Mouse (Mus musculus): ENCODE measurements around the gene Slc27a3.
A peak's percentile ranks its signal among the peaks of the same experiment; 100 is the strongest.

Slc27a3 gene

DNA sequence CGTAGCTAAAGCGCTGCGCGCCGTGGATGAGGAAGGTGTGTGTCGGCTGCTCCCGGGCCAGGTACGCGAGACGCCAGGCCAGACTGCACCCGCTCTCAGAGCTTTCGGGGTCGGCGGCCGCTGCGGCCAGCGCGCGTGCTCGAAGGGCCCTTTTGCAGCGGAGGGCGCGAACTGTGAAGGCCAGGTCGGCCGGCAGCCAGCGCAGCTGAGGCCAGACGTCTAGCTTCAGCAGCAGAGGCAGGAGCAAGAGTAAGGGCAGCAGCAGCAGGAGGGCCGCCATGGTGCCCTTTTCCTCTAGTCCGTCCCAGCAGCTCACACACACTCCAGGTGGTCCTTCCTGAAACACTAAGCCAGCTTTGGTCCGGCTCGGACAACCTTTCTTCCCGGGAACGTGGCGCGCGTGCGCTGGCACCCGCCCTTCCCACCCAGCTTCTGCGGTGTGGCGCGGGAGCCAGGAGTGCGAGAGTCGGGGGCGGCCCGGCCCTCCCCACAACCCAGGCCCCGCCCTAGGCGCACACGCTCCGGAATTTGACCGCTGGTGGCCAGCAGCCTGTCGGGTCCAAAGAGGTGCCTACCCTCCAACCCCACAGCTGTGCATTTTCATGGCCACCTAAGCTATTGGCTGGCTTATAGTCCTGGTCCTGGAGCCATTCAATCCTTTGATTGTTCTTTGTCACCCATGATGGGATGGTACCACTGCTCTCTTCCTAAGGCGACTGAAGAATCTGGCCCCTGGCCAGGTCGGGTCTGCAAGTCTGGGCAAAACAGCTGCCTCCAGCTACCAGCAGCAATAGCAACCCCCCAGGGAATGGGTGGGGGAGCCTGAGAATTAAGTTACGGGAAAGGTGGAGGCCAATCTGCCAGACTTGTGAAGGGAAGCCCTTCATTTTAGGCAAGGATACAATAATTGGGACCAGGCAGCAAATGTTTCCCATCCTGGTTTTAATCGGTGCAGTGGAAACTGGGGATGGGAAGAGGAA lies at the start of gene Slc27a3:
Slc27a3 (minus strand) TSS at position 428 of the 980 bp plus-strand sequence.
- no peak for DNase-seq (ENCODE audit: low spot score in 2 of 2)

DNA sequence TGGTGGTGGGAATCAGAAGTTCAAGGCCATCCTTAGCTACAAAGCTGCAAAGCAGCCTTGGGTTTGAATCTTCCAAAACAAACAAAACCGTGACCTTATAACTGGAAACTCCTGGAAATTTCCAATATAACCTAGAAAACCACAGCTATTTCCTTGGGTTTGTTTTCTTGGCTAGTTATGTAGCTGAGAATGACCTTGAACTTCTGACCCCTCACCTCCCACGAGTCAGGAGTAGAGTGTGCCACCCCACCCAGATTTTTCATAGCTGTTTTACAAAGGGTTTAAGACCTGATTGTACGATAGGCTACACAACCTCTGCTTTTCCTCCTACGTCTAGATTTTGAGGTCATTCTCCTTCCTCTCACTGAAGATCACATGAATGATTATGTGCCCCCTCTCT lies 47.4 kb upstream of the Slc27a3 start:
- DNase-seq (ENCODE audit: low spot score in 2 of 2): no peak

DNA sequence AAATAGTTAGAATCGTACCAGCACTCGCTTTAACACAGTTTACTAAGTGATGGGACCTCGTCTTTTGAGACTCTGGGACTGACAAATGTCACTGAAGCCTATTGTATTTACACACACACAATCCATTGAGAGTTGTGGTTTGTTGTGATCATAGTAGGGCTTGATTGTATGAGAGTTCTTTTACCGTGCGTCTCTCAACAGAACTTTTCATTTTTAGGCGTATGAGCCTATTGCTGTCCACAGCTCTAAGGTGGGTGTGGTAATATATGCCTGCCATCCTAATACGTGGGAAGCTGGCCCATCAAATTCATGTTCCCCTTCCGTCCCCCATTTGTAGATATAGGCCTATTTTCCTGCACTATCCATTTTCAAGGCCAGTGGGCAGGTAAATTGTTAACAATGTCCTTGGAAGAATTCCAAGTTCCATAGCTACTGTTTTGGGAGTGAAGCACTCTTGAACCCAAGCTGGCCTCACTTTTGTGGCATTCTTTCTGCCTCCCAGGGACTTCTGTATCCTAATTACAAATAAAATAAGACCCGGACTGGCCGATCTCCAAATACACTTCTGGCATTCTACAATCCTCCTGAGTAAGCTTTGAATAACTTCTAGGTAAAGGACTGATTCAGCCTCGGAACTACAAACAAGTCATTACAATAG lies 44.5 kb upstream of the Slc27a3 start:
- DNase-seq (ENCODE audit: low spot score in 2 of 2): no peak

DNA sequence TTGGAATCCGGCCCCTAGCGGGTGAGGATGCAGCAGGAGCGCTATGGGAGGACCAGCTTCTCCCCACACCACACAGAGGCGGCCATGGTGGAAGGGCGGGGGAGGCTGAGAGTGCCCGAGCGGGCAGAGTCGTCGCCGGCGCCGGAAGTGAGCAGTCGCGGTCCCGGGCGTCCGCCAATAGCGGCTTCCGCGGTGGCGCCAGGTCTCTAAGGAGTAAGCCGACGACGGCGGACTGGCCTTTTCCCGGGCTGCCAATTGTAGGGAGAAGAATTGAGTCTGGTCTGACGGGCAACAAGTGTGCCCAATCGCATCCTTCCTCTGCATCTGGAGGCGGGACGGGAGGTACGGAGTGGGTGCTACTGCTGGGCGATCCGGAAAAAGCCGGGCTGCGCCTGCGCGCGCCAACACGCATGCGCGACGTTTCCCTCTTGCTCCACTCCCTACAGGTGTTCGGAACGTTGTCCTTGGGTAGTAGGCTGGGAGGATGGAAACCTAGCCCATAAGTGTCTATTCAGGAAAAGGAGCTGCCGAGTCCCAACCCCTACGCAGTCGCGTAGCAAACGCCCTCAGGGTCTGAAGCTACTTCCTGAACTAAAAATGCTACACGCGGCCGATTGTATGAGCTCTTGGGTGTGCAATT lies 43.8 kb upstream of the Slc27a3 start, which contains the start of gene Ints3:
Ints3 (minus strand) TSS at position 242 of the 640 bp plus-strand sequence.
- peak; percentile 97 to 98 for DNase-seq (ENCODE audit: low spot score in 2 of 2)

DNA sequence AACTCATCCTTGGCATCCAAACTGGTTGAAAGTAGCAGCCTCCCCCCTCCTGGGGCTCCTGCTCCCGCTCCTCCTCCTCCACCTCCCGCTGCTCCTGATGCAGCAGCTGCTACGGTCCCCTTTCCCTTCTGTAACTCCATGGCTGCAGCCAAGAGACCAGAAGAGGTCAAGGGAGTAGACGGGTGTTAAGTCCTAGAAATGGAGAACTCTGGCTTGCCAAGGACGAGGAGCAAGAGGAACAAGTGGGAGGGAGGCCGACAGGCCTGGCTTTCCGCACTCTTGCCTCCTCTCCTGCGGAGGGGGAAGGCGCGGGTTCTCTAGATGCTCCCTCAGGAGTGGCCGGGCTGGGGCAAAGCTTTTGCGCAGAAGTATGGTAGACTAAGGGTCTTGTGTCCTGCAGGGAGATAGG lies 43.1 kb upstream of the Slc27a3 start:
- peak in 1 of 2 experiments; percentile 30 for DNase-seq (ENCODE audit: low spot score in 2 of 2)

DNA sequence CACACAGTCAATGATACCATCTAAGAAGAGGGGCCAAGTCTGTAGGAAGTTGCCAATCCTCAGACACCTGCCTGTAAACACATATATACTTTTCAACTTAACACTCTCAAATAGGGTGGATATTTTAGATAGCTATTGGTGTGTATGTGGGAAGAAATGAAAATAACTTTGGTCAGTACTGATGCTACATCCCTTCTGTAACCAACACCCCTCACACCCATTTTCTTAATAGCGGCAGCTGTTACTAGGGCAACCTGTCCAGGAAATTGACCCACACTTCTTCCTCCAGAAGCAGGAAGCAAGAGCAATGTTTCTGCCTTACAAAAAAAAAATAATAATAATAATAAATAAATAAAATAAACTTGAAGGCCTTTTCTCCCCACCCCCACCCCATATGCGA lies 42.6 kb upstream of the Slc27a3 start:
- no peak for DNase-seq (ENCODE audit: low spot score in 2 of 2)

DNA sequence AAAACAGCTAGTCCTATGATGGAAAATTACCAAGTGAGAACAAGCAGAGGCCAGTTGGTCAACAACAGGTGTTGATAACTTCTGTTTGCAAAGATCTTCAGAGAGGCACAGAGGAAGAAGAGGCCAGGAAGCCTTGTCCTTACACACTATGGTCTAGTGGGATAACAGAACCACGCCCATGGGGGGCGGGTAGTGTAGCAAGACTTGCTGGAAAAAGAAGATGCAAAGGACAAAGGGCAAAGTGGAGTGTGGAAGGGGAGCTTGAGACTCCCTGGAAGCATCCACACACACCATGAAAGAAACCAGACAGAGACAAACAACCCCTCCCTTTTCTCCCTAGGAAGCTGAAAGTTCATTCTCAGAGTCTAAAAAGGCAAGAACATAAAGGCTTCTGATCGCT lies 39.8 kb upstream of the Slc27a3 start:
- no peak for DNase-seq (ENCODE audit: low spot score in 2 of 2)

DNA sequence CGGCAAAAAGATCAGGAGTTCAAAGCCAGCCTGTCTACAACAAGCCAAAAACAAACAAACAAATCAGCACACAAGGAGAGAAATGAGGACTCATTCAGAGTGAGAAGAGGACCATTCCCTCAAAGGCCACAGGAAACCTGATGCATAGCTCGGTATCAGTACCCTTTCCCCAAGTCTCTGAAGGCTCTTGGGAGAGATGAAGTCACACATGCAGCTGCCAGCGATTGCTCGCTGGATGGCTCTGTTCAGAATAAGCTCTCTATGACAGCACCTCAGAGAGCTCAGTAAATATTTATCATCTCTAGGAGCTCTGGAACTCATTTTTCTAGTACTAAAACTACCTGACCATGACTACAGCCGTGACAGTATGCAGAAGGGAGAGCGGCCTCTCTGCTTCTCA lies 38.4 kb upstream of the Slc27a3 start:
- DNase-seq (ENCODE audit: low spot score in 2 of 2): no peak

DNA sequence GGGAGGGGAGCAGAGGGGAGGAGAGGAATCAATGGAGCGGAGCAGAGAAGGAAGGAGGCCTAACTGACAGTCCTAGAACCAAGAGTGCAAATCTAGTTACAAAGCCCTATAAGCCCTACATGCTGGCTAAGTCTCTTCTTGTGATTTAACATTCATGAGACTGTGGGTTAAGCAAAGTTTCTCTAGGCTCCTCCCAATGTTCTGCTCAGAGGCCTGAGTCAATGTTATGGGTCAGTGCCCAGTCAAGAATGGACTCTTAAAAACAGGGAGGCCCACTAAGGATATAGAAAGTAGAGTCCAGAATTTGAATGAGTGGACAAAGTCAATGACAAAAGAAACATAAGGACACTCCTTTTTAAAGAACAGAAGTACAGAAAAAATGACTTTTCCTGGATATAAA lies 37.8 kb upstream of the Slc27a3 start:
- DNase-seq (ENCODE audit: low spot score in 2 of 2): no peak

DNA sequence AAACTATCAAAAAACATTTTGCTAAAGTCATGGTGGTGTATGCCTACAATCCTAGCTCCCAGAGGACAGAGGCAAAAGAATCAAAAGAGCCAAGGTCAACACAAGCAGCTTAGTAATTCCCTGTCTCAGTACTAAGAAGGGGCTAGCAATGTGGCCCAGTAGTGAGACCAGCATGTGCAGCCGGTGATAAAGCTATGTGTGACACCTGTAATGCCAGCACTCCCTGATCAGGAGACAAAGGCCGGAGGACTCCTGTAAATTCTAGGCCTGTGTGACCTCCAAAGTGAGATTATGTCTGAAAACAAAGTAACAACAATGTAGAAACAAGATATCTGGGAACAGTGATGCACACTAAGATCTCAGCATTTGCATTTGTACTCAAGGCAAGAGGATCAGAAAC lies 35.8 kb upstream of the Slc27a3 start:
- no peak for DNase-seq (ENCODE audit: low spot score in 2 of 2)

DNA sequence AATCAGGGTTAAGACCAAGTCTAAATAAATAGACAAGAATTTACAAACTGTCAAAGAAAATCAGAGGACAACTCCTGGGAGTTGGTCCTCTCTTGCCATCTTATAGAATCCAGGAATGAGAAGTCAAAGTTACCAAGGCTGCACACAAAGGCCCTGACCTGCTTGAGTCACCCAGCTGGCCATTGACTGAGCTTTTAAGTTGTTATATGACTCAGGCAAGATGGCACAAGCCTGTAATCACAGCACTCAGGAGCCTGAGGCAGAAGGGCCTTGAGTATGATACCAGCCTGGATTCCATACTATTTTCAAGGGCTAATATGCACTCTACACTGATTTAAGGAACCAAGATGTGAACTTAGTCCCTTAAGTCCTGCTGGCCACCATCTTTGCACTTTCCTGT lies 33.8 kb upstream of the Slc27a3 start:
- no peak for DNase-seq (ENCODE audit: low spot score in 2 of 2)

DNA sequence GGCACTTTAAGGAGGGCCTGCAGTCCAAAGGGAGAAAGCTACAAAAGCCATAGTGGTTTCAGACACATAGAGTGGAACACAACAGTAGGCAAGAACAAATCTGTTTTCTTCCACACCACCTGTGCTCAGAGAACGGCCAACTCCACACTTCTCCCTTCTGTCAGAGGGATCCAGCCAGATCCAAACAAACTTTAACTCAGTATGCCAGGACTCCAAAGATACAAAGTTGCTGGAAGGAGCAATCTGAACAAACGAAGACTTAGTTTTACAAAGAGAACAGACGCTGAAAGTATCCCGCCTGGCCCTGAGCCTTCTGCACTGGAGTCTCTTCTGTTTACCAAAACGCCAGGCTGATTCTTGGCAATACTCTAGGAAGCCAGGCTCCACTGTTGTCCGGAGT lies 31.0 kb upstream of the Slc27a3 start:
- DNase-seq (ENCODE audit: low spot score in 2 of 2): no peak

DNA sequence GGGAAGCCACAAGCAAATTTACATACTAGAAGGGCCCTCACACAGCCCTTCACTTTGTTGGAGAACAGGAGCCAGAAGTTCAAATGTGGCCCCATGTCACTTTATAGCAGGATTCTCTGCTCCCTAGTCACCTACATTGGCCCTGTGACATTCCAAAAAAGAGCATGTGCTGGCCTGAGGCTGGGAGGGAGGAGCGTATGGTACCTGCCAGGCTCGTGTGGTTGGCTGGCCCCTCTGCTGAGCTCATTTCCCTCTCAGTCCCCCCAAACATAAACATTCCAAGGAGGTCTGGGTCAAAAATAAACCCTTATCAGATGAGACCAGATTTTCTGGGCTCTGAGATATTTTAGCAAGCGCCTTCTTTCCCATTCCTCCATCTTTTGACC lies 23.3 kb upstream of the Slc27a3 start:
- no peak for DNase-seq (ENCODE audit: low spot score in 2 of 2)

DNA sequence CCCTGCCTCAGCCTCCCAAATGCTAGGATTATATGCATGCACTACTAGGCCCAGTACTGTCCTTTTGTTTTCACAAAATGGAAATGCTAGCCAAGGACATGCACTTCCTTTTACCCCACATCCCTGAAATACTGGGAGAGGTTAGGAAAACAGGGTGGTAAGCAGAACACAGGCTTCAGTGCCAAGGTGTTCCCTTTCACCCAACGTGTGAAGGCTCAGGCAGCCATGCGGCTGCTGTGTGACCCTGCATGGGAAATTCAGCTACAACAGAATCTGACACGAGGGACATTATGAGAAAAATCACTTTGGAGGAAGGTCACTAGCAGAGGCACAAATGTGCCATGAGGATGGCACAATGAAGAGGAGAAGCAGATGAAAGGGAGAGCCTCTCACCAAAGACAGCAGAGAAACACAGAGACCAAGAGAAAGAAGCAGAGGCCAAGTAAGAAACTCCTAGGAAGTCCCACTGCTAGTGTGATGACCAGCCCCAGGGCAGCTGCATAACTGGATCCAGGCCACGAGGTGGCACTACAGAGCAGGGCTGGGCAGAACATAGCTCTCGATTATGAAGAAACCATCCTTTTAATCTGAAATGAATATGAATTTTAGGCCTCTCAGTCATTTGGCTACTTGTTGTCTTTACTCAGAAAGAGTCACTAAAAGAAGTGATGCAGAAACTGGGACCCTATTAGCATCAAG lies 22.7 kb upstream of the Slc27a3 start:
- peak; percentile 37 to 60 for DNase-seq (ENCODE audit: low spot score in 2 of 2)

DNA sequence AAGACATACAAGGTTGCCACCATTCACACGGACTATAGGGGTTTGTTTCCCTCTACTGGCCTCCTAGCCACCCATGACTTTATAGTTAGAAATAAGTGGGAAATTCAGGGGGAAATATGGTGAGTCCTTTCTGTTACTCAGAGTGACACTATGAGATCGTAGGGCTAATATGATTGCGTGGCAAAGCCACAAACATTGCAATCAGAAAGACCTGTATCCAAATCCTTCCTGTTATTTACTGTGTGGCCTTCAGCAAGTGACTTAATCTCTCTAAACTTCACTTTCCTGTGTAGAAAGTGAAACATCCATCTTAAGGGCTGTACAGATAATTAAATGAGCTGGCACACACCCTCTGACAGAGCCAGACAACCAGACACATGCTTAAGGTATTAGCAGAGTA lies 19.0 kb upstream of the Slc27a3 start:
- DNase-seq (ENCODE audit: low spot score in 2 of 2): no peak

DNA sequence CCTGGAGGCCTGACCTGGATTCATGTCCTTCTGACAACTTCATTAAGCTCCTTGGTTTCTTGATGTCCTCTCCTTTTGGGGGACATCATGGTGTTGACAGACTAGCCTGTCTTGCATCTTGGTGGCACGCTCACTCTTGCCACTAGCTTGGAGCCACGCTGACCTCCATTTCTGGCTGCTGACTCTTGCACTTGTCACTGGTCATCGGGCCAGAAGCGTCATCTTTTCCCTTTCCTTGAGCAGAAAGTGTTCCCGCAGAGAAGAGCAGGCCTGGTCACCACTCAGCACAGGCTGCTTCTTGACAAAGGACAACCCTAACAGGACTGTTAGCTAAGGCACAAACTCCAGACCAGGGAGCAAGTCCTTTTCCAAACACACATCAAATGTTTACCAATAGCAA lies 16.7 kb upstream of the Slc27a3 start:
- no peak for DNase-seq (ENCODE audit: low spot score in 2 of 2)

DNA sequence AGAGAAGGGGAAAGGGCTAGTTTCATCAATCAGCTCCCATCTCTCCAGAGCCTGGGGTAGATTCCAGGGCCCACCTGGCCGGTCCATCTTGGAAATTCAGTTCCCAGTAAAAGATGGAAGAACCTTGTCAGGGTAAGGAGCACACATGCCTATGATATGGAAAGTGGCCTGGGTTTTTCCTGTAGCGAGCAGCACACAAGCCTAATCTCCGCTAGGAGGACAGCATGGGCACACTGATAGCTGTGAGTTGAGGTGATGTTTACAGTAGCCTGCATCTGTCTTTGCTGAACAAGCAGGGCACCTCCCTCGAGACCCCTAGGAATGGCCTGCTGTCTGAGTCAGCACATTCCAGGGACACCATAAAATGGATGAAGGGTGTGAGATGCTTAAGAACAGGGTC lies 14.9 kb upstream of the Slc27a3 start:
- DNase-seq (ENCODE audit: low spot score in 2 of 2): no peak

DNA sequence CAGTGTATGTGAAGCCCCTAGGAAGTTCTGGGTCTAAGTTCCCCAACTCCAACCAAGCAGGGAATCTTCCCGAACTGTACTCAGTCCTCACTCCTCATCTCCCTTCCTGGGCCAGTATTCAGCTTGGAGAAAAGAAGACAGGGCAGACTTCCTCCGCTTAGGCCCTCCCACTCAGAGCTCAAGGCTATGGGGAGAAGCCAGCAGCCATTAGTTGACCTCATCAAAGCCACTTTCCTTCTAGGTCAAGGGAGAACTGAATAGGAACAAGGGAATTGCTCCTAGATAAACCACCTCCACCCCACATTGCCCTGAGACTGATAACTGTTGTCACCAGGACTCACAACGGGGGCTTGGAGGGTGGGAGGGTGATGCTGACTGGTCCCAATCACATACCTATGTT lies 14.4 kb upstream of the Slc27a3 start:
- DNase-seq (ENCODE audit: low spot score in 2 of 2): no peak

DNA sequence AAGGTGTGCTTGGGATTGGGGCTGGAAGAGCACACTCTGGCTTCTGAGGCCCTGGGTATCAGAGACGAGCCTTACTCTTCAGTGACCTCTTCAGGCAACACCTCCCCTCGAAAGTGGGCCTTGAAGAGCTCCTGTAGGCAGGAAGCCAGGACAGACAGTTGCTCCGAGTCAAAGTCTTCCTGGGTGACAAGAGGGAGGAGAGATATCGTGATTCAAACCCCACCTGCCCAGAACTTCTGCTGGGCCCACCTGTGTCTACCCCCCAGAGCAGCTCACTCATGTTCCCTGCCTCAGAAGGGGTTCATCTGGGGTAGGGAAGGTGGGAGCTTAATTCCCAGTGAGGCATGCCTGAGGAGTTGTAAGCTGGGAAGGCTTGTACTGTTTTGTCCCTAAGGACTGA lies 11.3 kb upstream of the Slc27a3 start:
- DNase-seq (ENCODE audit: low spot score in 2 of 2): no peak

DNA sequence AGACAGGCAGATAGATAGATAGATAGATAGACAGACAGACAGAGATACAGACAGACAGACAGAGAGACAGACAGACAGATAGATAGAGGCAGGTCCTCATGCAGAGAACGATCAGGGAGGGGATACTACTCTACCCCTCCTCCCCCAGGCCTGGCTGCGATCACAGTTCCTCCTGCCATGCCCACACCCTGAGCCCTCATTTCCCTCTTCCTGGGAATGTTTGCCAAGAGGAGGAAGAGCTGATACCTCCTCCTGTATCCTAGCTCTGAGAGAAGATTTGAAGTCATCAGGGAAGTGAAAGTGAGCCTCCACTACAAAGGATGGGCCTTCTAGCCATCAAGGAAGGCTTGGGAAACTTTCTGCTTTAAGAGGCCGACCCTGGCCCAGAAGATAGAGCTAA lies 5.9 kb upstream of the Slc27a3 start:
- no peak for DNase-seq (ENCODE audit: low spot score in 2 of 2)

DNA sequence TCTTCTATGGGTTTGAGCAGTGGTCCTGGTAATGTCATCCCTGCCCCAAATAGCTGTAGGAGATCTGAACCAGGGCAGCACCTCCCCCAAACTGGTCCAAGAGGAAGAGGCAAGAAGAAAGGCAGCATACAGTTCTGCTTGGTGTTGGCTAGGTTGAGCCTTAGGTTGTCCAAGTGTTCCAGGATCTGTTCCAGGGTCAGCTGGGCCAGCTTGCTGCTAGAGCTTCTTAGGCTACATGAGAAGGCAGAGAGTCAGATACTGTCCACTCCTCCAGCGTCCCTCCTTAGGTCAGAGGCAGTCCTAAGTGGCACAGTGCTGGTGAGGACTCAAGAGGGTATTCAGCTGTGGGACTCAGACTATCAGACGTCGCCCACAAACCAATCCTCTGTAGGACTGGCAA lies 2.9 kb upstream of the Slc27a3 start:
- DNase-seq (ENCODE audit: low spot score in 2 of 2): no peak

DNA sequence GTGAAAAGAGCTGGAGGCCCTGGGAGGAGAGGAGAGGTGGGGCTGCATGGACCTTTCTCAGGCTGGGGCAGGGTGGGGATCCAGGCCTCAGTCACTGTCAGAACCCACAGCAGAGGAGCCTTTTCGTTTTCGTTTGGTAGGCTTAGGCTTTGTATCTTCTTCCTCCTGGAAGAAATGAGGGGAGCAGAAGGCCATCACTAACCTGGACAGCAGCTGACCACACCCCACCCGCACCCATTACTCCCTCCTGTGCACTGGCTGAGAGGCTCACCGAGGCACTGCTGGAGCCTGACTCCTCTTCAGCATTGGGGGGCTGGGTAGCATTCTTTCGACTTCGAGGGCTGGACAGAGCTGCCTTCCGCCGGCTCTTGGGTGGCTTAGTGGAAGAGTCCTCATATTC lies 2.2 kb upstream of the Slc27a3 start:
- no peak for DNase-seq (ENCODE audit: low spot score in 2 of 2)

Measured in spleen, postnatal 14 days (tissue).